Mouse (Mus musculus): Measurements from ENCODE around the gene Cyp26b1.

DNA sequence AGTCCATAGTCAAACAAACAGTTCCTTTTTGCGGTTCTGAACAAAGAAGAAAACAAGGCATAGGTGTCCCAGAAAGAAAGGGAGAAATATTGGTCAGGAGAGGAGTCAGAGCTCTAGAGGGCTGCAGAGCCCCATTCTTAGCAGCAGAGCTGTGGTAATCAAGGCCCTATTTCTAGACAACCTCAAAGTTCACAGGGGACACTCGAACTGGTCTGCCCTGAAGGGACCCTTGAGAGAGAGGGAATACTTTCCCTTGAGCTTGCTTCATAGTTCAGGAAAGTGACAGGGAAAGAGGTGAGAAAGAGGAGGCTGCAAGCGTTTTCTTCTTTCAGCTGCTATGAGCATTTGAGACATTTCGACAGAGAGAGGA, 47.3 kb upstream of the Cyp26b1 start:
- TF ChIP-seq GATA1 (IDR thresholded peaks at IDR 0.05; ENCODE audit: low read length) (no peak), TAL1 (IDR thresholded peaks at IDR 0.05; ENCODE audit: low read length) (no peak)
